Mouse (Mus musculus) testis, postnatal 14 days (tissue): Measurements from ENCODE around the gene Casp7.

Experiments used
- DNase-seq: peaks from one replicate; pipeline ENCODE4 v3.0.0; 2021; ENCODE audit warnings: low spot score

The Casp7 gene

DNA sequence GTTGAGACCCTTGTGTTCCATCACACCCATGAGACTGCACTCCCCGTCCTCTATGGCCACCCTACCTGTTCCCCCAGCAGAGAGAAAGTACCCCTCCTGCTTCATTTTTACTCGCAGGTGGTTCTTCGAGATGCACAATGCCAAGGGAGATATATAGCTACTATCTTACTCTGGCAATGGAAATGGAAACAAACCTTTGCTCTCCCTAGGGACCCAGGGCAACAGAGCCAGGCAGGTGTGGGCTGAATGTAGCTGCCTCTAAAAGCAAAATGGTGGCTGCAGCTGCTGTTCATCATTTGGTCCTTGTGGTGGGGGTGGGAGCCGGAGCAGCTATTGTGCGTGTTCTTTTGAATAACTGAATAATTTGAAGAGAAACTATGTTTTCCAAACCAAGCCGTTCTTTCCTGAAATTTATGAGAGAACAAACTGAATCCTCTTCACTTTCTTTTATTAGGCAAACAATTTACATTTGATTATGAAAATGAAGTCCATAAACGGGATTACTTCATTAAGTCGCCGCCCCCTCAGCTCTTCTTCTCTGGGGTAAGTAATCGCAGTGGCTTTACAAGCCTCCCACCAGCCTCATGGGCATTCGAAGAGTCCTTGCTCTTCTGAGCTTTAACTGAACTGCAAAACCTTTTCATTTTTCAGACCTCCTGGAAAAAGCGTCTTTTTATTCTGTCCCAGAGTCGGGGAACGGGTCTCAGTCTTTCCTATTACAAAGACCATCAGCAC, 73.5 kb downstream of the Casp7 start:
- peak; percentile 65 for DNase-seq

DNA sequence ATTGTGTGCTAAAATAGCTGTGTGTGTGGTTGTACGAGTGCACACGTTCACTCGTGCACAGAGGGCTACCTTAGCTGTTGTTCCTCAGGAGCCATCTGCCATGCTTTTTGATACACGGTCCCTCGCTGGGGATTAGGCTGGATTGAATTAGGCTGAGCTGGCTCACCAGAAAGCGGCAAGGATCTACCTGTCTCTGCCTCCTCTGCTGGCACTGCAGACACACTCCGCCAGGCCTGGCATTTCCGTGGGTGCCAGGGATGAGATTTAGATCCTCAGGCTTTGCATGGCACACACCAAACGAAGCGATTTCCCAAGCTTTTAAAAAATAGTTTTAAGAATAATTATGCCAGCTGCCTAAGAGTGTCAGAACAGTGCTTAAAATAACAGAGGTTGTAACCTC, 75.0 kb downstream of the Casp7 start:
- DNase-seq = no peak

DNA sequence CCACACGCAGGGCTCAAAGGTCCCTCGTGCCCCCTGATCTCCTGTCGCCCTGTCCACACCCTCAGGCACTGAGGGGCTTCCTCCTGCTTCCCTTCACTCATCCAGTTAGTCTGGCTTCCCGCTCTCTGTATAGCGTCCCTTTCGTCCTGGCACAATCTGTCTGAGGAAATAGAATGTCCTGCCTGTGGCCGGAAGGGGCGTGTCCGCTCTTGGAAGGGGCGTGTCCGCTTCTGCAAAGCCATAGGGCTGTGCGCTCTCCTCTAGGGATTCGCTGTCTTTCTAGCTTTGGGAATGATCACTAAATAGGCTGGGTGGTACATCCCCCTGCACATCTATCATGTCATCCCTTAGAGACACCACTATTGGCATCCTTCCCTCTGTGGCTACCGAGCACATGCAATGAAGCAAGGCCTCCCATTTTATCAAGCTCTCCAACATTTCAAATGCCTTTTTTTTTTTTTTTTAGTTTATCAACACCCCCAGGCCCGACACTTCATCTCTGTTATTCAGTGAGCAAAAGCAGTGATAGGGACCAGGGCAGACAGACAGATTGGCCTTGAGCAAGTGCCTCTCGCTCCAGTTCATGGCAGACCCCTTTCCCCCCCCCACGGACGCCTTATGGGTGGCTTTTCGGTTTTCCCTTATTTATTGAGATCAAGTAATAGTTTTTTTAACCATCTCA, 78.1 kb downstream of the Casp7 start:
- DNase-seq = no peak

DNA sequence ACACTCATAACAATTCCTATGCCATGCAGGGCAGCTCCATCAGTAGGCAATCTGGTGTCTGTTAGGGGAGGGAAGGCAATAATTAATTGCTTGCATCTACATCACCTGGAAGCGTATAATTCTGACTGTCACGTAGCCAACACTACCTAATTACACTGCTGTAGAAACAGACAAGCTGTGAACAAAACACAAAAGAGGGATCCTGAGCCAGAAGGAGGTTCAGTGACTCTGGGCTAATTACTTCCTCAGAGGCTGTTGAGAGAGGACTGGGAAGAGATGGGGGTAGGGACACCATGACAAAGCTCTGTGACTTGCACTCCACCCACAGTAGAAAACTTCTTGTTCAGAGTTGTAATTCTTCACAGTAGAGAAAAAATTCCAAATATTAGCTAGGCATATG, 79.6 kb downstream of the Casp7 start:
- no peak for DNase-seq

DNA sequence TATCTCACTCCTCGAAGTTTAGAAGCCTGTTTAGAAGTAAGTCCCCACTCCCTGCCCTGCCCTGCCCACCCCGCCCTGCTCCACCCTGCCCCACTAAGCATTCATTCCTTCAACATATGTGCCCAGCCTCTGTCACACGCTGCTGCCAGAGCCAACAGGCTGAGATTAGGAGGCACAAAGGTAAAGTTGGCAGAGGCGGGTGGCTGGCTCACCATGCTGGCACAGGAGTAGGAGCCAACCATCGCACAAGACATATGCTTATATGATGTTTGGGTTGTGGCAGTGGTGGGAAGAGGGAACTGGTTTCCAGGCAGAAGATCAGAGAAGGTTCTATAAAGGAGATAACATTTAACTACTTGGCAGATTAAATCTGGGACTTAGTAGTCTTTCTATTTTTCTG, 80.3 kb downstream of the Casp7 start:
- no peak for DNase-seq

DNA sequence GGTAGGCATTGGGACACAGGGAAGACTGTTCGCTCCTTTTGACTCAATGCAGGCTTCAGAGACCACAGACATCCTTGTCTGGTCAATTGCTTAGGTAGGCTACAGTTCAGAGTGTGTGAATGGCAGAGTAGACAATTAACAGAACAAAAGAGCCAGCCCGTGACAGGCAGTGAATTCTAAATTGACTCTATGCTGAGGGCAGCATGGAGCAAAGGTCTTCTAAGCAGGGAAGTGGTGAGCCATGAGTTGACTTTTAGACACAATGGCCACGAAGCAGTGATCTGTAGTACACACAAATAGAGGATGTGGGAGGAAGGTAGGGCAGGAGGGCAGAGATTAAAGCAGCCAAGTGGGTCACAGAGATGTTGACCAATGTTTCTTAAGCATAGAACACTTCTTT, 80.9 kb downstream of the Casp7 start:
- no peak for DNase-seq

DNA sequence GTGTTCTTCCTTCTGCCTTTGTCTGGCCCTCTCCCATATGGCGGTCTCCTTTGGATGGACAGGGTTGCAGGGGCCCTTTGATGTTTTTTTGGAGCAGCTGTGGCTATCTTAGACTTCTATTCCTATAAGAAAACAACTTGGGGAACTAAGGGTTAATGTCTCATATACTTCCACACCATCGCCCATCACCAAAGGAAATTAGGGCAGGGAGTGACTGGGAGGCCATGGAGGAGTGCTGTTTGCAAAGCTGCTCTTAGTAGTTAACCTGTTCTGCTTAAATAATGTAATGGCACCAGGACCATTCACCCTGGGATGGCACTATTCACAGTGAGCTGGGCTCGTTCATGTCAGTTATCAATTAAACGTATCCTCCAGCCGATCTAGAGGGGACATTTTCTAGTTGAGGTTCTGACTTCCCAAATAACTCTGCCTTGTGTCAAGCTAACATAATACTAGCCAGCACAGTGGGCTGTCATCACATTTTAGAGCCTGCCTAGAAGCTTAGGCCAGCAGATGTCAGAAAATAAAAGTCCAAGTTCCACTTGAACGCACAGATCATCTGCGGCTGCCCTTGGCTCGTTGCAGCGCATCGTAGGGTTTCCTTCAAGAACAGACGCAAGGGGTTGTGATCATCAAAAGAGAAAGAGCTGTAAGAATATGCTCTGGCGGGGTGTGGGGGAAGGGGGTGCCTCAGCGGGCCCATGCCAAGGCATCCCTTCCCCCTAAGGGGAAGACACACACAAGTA, 87.9 kb downstream of the Casp7 start:
- no peak for DNase-seq

DNA sequence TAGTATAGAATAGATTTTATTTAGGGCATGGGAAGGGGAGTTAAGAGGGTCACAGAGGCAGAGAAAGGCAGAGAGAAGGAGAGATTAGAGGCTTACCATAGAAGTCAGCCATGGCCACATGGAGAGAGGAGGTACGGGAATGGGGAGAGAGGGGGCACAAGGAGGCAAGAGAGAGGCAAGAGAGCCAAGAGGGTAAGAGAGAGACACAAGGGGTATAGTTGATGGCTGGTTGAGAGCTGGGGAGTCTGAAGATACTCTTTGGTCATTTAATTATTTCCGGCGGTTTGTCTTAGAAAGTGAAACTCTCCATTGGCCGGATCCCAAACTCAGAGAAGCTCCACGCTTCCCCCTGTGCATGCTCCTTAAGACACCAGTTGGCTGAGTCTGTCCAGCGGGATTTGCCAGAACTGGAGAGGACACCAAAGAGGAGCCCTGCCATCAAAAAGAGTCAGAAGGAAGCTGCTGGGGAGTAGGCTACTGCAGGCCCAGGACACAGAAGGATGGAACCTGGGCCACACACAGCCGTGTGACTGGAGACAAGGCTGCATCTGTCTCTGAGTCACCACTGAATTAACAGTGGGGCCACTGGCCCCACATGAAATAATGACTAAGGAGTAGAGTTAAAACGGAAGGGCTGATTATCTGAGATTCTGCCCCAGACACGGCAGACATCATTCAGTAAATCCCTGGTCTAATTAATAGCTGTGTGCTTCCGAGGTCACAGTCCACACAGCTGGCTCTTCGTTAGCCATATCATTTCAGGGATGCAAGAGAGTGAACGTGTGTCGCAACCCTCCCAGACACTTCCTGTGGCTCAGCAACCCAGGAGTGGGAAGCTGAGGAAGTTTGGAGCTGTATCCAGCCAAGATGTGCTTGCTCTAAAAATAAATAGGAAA, 88.7 kb downstream of the Casp7 start:
- DNase-seq = no peak

DNA sequence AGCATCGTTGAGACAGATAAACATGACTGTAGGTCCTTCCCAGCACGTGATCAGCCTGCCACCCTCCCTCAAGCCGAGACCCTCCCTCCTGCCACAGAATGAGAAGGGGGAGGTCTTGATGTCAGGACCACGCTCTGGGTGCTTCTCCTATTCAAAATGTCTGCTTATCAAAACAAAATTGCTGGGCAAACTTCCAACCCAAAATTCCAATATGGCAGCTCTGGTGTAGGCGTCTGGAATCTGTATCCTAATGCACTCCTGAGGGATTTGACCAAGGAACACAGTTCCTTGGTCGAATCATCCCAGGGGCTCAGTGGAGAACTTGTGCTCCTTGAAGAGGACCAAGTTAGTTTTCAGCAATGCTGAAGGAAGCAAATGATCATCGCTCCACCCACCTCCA, 90.0 kb downstream of the Casp7 start:
- DNase-seq = no peak

DNA sequence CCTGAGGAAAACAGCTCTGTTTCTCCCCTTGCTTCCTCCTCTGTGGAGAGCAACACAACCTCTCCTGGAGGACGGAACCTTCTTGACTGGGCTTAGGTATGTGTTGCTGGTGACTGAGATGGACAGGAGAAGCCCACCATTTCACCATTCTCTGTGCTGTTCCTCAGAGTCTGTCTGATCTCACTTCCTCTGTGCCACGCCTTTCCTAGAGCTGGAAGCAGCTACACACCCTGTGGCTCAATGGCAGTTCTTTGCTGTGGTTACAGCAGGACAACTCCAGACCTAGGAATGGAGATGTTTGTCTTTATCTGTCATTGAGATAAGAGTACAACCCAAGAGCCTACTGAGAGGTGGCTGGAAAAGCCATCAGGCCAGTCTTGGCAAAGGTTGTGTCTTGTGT, 90.4 kb downstream of the Casp7 start:
- no peak for DNase-seq

DNA sequence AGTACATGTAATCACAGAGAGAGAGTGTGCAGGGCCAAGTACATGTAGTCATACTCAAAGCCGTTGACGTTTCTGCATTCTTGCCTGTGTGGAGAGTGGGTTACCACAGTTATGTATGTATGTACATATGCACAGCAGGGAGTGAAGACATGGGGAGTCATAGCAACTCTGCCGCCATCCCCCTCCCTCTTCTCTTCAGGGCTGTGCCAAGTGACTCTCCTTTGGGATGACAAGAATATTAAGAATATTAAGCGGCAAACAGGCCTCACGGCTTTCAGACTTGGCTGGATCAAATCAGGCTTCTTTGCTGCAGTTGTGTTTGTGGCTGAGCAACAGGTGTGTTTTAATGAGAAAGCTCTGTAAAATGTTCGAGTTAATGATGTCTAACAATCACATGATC, 92.7 kb downstream of the Casp7 start:
- DNase-seq = no peak
